Mouse (Mus musculus) lung, embryonic 14.5 days (tissue): ENCODE results near the gene Mfsd2a. TPM values are rescaled to one million over a fixed set of nuclear protein-coding genes. Genes with fewer than 3 reads are reported as not detected.

Source experiments
- ATAC-seq: fragments of 200-750 bp; cut with Nextera tagmentation; 2 replicates; pipeline ENCODE4 v1.8.0; 2017; ENCODE audit warnings: mild to moderate bottlenecking, moderate TSS enrichment, moderate library complexity; ENCODE audit not compliant: insufficient read depth
- DNase-seq: peaks from one replicate; pipeline ENCODE4 v3.0.0-alpha.2; 2015
- H3K27ac ChIP-seq: fragments of 300-500 bp; sonication (generic); 2 replicates; pipeline ENCODE4 v1.5.1; 2014; ENCODE audit warnings: low read depth, mild to moderate bottlenecking, moderate library complexity
- H3K27me3 ChIP-seq: fragments of 300-500 bp; sonication (generic); 2 replicates; pipeline ENCODE4 v1.6.1; 2014; ENCODE audit warnings: low read length, control low read depth; ENCODE audit not compliant: insufficient read depth
- H3K36me3 ChIP-seq: fragments of 300-500 bp; sonication (generic); 2 replicates; pipeline ENCODE4 v1.6.1; 2014; ENCODE audit warnings: control low read depth; ENCODE audit not compliant: insufficient read depth
- H3K4me1 ChIP-seq: fragments of 300-500 bp; sonication (generic); 2 replicates; pipeline ENCODE4 v1.6.1; 2014; ENCODE audit warnings: antibody characterized with exemption, control low read depth; ENCODE audit not compliant: insufficient read depth
- H3K4me2 ChIP-seq: fragments of 300-500 bp; sonication (generic); 2 replicates; pipeline ENCODE4 v1.6.1; 2014; ENCODE audit warnings: mild to moderate bottlenecking
- H3K4me3 ChIP-seq: fragments of 300-500 bp; sonication (generic); 2 replicates; pipeline ENCODE4 v1.5.1; 2014; ENCODE audit warnings: low read depth, low read length
- H3K9ac ChIP-seq: fragments of 300-500 bp; sonication (generic); 2 replicates; pipeline ENCODE4 v1.6.1; 2014
- H3K9me3 ChIP-seq: fragments of 300-500 bp; sonication (generic); 2 replicates; pipeline ENCODE4 v1.6.1; 2016; ENCODE audit warnings: low read depth, low read length, control low read depth
- CTCF ChIP-seq: IDR thresholded peaks from 2 replicates; pipeline ENCODE4 v1.5.1; 2016; ENCODE audit warnings: antibody characterized with exemption, low read depth
- WGBS: fragments of 180-500 bp; shearing (Covaris S2); extraction: QIAGEN DNeasy Blood & Tissue Kit; methylation state at CpG from one replicate; pipeline ENCODE4 v1.1.7; 2014; 5-methylcytosine and 5-hydroxymethylcytosine counted together
- polyA plus RNA-seq: library from polyadenylated mRNA; unstranded; fragments of >200 nt; fragmentation: Nextera tagmentation; extraction: Ambion mirVana; gene quantifications from 2 replicates; pipeline ENCODE4 v1.2.1, GENCODE M21; 2014

Gene Mfsd2a
- polyA plus RNA-seq, 1 experiment from 2014 or later: 1.1 TPM

GRCm38 (mm10) chr4:122987421-122987820 lies 26.4 kb upstream of the Mfsd2a start:
- no peak overlapping the region for H3K9ac ChIP-seq

GRCm38 (mm10) chr4:122985110-122985509 lies 24.1 kb upstream of the Mfsd2a start:
- ATAC-seq: peak; percentile 79
- DNase-seq: peak; percentile 89

More at GRCm38 (mm10) chr4:122987421-122987820, 26.4 kb upstream of the Mfsd2a start:
- no peak for TF ChIP-seq CTCF
- no peaks in the 10 kb centered on the region for H3K4me1 ChIP-seq
- DNase-seq (no peak), ATAC-seq (no peak)
- H3K27me3 ChIP-seq: peaks cover 18% of the 10 kb centered on the region
- H3K4me3 ChIP-seq: no peak overlapping the region
- no peak overlapping the region for H3K27ac ChIP-seq
- no peaks in the 10 kb centered on the region for H3K36me3 ChIP-seq
- WGBS: 35% methylated on average over 4 of the region's 4 CpGs
- H3K4me2 ChIP-seq: no peak overlapping the region
- no peaks in the 10 kb centered on the region; the same call in 1 of the 2 replicates for H3K9me3 ChIP-seq

GRCm38 (mm10) chr4:122983486-122984261 lies 22.7 kb upstream of the Mfsd2a start:
- DNase-seq: no peak
- Histone ChIP-seq H3K27me3 (peaks cover 30% of the 10 kb centered on the region), H3K4me2 (peak overlapping the region; percentile 21; the same call in 1 of the 2 replicates), H3K9me3 (no peaks in the 10 kb centered on the region), H3K36me3 (no peaks in the 10 kb centered on the region), H3K27ac (no peak overlapping the region), H3K9ac (no peak overlapping the region), H3K4me1 (no peaks in the 10 kb centered on the region), H3K4me3 (no peak overlapping the region)
- no peak for TF ChIP-seq CTCF
- no peak for ATAC-seq
- WGBS: 21% methylated on average over 17 of the region's 17 CpGs

More at GRCm38 (mm10) chr4:122985110-122985509, 24.1 kb upstream of the Mfsd2a start:
- no peaks in the 10 kb centered on the region for H3K4me1 ChIP-seq
- no peak overlapping the region for H3K27ac ChIP-seq
- WGBS: 29% methylated on average over 8 of the region's 8 CpGs
- H3K9me3 ChIP-seq: no peaks in the 10 kb centered on the region
- peak; percentile 90 for TF ChIP-seq CTCF
- H3K9ac ChIP-seq: no peak overlapping the region
- H3K36me3 ChIP-seq: no peaks in the 10 kb centered on the region
- H3K4me3 ChIP-seq: no peak overlapping the region
- peaks cover 23% of the 10 kb centered on the region for H3K27me3 ChIP-seq
- H3K4me2 ChIP-seq: no peak overlapping the region

- Histone ChIP-seq H3K4me2 (no peak overlapping the region), H3K9ac (no peak overlapping the region), H3K36me3 (no peaks in the 10 kb centered on the region), H3K9me3 (no peaks in the 10 kb centered on the region), H3K4me1 (no peaks in the 10 kb centered on the region), H3K27ac (no peak overlapping the region), H3K27me3 (peaks cover 30% of the 10 kb centered on the region), H3K4me3 (no peak overlapping the region)
- no peak for TF ChIP-seq CTCF
- 61% methylated on average over 3 of the region's 3 CpGs for WGBS
- ATAC-seq: no peak
- DNase-seq: no peak
These were observed 21.5 kb upstream of the Mfsd2a start for GRCm38 (mm10) chr4:122982537-122982936.

GRCm38 (mm10) chr4:122981930-122982329 lies 20.9 kb upstream of the Mfsd2a start:
- H3K9ac ChIP-seq: no peak overlapping the region
- DNase-seq (no peak), ATAC-seq (no peak)
- H3K4me1 ChIP-seq: no peaks in the 10 kb centered on the region
- TF ChIP-seq CTCF: no peak
- 31% methylated on average over 3 of the region's 3 CpGs for WGBS
- H3K27me3 ChIP-seq: peaks cover 30% of the 10 kb centered on the region
- H3K27ac ChIP-seq: no peak overlapping the region
- H3K36me3 ChIP-seq: no peaks in the 10 kb centered on the region
- H3K9me3 ChIP-seq: no peaks in the 10 kb centered on the region
- no peak overlapping the region for H3K4me2 ChIP-seq
- no peak overlapping the region for H3K4me3 ChIP-seq

GRCm38 (mm10) chr4:122981238-122981637 lies 20.2 kb upstream of the Mfsd2a start:
- Histone ChIP-seq H3K36me3 (no peaks in the 10 kb centered on the region), H3K4me3 (no peak overlapping the region), H3K27ac (no peak overlapping the region), H3K9ac (no peak overlapping the region), H3K9me3 (no peaks in the 10 kb centered on the region), H3K4me1 (no peaks in the 10 kb centered on the region), H3K27me3 (peaks cover 30% of the 10 kb centered on the region), H3K4me2 (no peak overlapping the region)
- DNase-seq: no peak
- no peak for TF ChIP-seq CTCF
- 68% methylated on average over 7 of the region's 7 CpGs for WGBS
- ATAC-seq: no peak

GRCm38 (mm10) chr4:122980684-122981083 lies 19.7 kb upstream of the Mfsd2a start:
- H3K4me2 ChIP-seq: no peak overlapping the region
- H3K27ac ChIP-seq: no peak overlapping the region
- H3K9me3 ChIP-seq: no peaks in the 10 kb centered on the region
- H3K36me3 ChIP-seq: no peaks in the 10 kb centered on the region
- ATAC-seq: no peak
- no peak for TF ChIP-seq CTCF
- H3K9ac ChIP-seq: no peak overlapping the region
- WGBS: 77% methylated on average over 2 of the region's 2 CpGs
- H3K4me1 ChIP-seq: no peaks in the 10 kb centered on the region
- peaks cover 30% of the 10 kb centered on the region for H3K27me3 ChIP-seq
- no peak overlapping the region for H3K4me3 ChIP-seq
- no peak for DNase-seq
